Mouse (Mus musculus): ENCODE results near the gene Olfr98. TPM values are rescaled to one million over a fixed set of nuclear protein-coding genes. Genes with fewer than 3 reads are reported as not detected.

The Olfr98 gene
- polyA plus RNA-seq, 1 experiment from 2014 or later, result not detected

- Histone ChIP-seq H3K4me2 (ENCODE audit: low read depth, low read length) (no peak overlapping the region), H3K27me3 (ENCODE audit: insufficient read depth, low read length) (no peaks in the 10 kb centered on the region), H3K9me3 (ENCODE audit: low read length) (no peaks in the 10 kb centered on the region), H3K4me3 (ENCODE audit: low read depth, low read length) (no peak overlapping the region), H3K36me3 (replicated peaks; ENCODE audit: insufficient read depth, low read length) (no peaks in the 10 kb centered on the region), H3K27ac (ENCODE audit: low read depth) (no peak overlapping the region), H3K4me1 (ENCODE audit: insufficient read depth) (no peaks in the 10 kb centered on the region), H3K9ac (replicated peaks) (no peak overlapping the region)
- ATAC-seq (no peak), DNase-seq (no peak)
- no peak for TF ChIP-seq EP300 (IDR thresholded peaks at IDR 0.05; ENCODE audit: low read depth)
Observed at GRCm38 (mm10) chr17:37276573-37276972, 13.0 kb upstream of the Olfr98 start.

GRCm38 (mm10) chr17:37275626-37276248 is 12.2 kb upstream of the Olfr98 start:
- DNase-seq (no peak), ATAC-seq (no peak)
- WGBS (ENCODE audit: insufficient replicate concordance), result 62% methylated on average over 2 of the region's 2 CpGs
- Histone ChIP-seq H3K4me3 (ENCODE audit: low read depth, low read length) (no peak overlapping the region), H3K9ac (replicated peaks) (no peak overlapping the region), H3K36me3 (replicated peaks; ENCODE audit: insufficient read depth, low read length) (no peaks in the 10 kb centered on the region), H3K4me2 (ENCODE audit: low read depth, low read length) (no peak overlapping the region), H3K27me3 (ENCODE audit: insufficient read depth, low read length) (no peaks in the 10 kb centered on the region), H3K9me3 (ENCODE audit: low read length) (no peaks in the 10 kb centered on the region), H3K27ac (ENCODE audit: low read depth) (no peak overlapping the region), H3K4me1 (ENCODE audit: insufficient read depth) (no peaks in the 10 kb centered on the region; the same call in 1 of the 2 replicates)
- TF ChIP-seq CTCF (IDR thresholded peaks at IDR 0.05; ENCODE audit: low read depth) (no peak), EP300 (IDR thresholded peaks at IDR 0.05; ENCODE audit: low read depth) (no peak)

- Histone ChIP-seq H3K9me3 (ENCODE audit: low read length) (no peaks in the 10 kb centered on the region), H3K9ac (replicated peaks) (peak overlapping the region; percentile 60), H3K36me3 (replicated peaks; ENCODE audit: insufficient read depth, low read length) (no peaks in the 10 kb centered on the region), H3K27me3 (ENCODE audit: insufficient read depth, low read length) (no peaks in the 10 kb centered on the region), H3K4me2 (ENCODE audit: low read depth, low read length) (peak overlapping the region; percentile 95), H3K27ac (ENCODE audit: low read depth) (peak overlapping the region; percentile 76), H3K4me1 (ENCODE audit: insufficient read depth) (no peaks in the 10 kb centered on the region; the same call in 1 of the 2 replicates), H3K4me3 (ENCODE audit: low read depth, low read length) (peak overlapping the region; percentile 73)
- WGBS (ENCODE audit: insufficient replicate concordance), result 20% methylated on average over 8 of the region's 8 CpGs
- DNase-seq (peak; percentile 43), ATAC-seq (peak; percentile 74)
- TF ChIP-seq EP300 (IDR thresholded peaks at IDR 0.05; ENCODE audit: low read depth), result no peak
- TF ChIP-seq CTCF (IDR thresholded peaks at IDR 0.05; ENCODE audit: low read depth), result no peak
Observed at GRCm38 (mm10) chr17:37270702-37271092, 7.1 kb upstream of the Olfr98 start.

- peak; percentile 87 for DNase-seq
- peak within 1 kb of the TSS; percentile 76 for H3K27ac ChIP-seq (ENCODE audit: low read depth)
- H3K4me1 ChIP-seq (ENCODE audit: insufficient read depth), result no peaks in the 10 kb centered on the region; the same call in 1 of the 2 replicates
- H3K9me3 ChIP-seq (ENCODE audit: low read length), result no peaks in the 10 kb centered on the region
- 2% methylated on average over 26 of the region's 26 CpGs for WGBS (ENCODE audit: insufficient replicate concordance)
- no peaks in the 10 kb centered on the region for H3K27me3 ChIP-seq (ENCODE audit: insufficient read depth, low read length)
- peak within 1 kb of the TSS; percentile 73 for H3K4me3 ChIP-seq (ENCODE audit: low read depth, low read length)
- ATAC-seq, result peak; percentile 89
- peak within 1 kb of the TSS; percentile 60 for H3K9ac ChIP-seq (replicated peaks)
- H3K36me3 ChIP-seq (replicated peaks; ENCODE audit: insufficient read depth, low read length), result no peaks in the 10 kb centered on the region
- peak within 1 kb of the TSS; percentile 95 for H3K4me2 ChIP-seq (ENCODE audit: low read depth, low read length)
- TF ChIP-seq EP300 (IDR thresholded peaks at IDR 0.05; ENCODE audit: low read depth), result no peak
- no peak for TF ChIP-seq CTCF (IDR thresholded peaks at IDR 0.05; ENCODE audit: low read depth)
Observed at GRCm38 (mm10) chr17:37270058-37270701, 6.6 kb upstream of the Olfr98 start, which contains the start of gene H2-M3. H2-M3 (plus strand) TSS chr17:37270220.

GRCm38 (mm10) chr17:37250544-37250943 is 13.0 kb downstream of the Olfr98 start:
- Histone ChIP-seq H3K4me3 (ENCODE audit: low read depth, low read length) (no peak overlapping the region), H3K4me1 (ENCODE audit: insufficient read depth) (no peaks in the 10 kb centered on the region), H3K9me3 (ENCODE audit: low read length) (no peaks in the 10 kb centered on the region), H3K27ac (ENCODE audit: low read depth) (no peak overlapping the region), H3K36me3 (replicated peaks; ENCODE audit: insufficient read depth, low read length) (no peaks in the 10 kb centered on the region), H3K27me3 (ENCODE audit: insufficient read depth, low read length) (no peaks in the 10 kb centered on the region), H3K9ac (replicated peaks) (no peak overlapping the region), H3K4me2 (ENCODE audit: low read depth, low read length) (no peak overlapping the region)
- no peak for TF ChIP-seq EP300 (IDR thresholded peaks at IDR 0.05; ENCODE audit: low read depth)
- TF ChIP-seq CTCF (IDR thresholded peaks at IDR 0.05; ENCODE audit: low read depth), result peak; percentile 74
- whole genome bisulfite sequencing (ENCODE audit: insufficient replicate concordance), result 12% methylated on average over 1 of the region's 1 CpGs
- DNase-seq, result peak; percentile 50
- peak; percentile 45; the same call in 1 of the 2 replicates for ATAC-seq

GRCm38 (mm10) chr17:37249460-37249859 is 14.1 kb downstream of the Olfr98 start:
- Histone ChIP-seq H3K27me3 (ENCODE audit: insufficient read depth, low read length) (no peaks in the 10 kb centered on the region), H3K9me3 (ENCODE audit: low read length) (no peaks in the 10 kb centered on the region), H3K4me2 (ENCODE audit: low read depth, low read length) (no peak overlapping the region), H3K9ac (replicated peaks) (no peak overlapping the region), H3K4me1 (ENCODE audit: insufficient read depth) (no peaks in the 10 kb centered on the region), H3K27ac (ENCODE audit: low read depth) (no peak overlapping the region), H3K36me3 (replicated peaks; ENCODE audit: insufficient read depth, low read length) (no peaks in the 10 kb centered on the region), H3K4me3 (ENCODE audit: low read depth, low read length) (no peak overlapping the region)
- TF ChIP-seq CTCF (IDR thresholded peaks at IDR 0.05; ENCODE audit: low read depth) (no peak), EP300 (IDR thresholded peaks at IDR 0.05; ENCODE audit: low read depth) (no peak)
- ATAC-seq (no peak), DNase-seq (no peak)

All from liver, postnatal 0 days (tissue).